13 mouse cellular contexts compared by ENCODE assay signal in the genomic region with DNA sequence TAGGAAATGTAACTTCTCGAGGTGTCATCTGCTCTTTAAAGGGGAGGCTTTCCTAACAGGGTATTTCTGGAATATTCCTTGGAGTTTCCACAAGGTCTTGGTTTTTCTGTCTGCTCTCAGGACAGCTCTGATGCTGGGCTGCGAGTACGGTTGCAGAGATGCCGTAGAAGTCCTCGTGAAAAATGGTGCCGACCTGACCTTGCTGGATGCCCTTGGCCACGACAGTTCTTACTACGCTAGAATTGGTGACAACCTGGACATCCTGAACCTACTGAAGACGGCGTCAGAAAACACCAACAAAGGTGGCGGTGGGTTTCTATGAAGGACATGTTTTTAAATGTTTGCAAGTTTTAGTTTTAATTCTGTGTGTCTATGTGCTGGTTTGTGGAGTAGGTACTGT. TPM values are rescaled to one million over a fixed set of nuclear protein-coding genes. Genes with fewer than 3 reads are reported as not detected.
DNase-seq lines count a peak whose midpoint lies in the region.
"Had no signal": no experiment of that assay in that cellular context is flagged by ENCODE, and none has a peak within 500 bp of the region (broad histone marks: within the 10 kb centered on the region; RNA-seq: fewer than 3 reads in every experiment).

No protein-coding gene starts in this region.

- DNase-seq in adrenal gland, adult (ENCODE audit: inconsistent age in 2 of 2, low spot score in 1 of 2), result peak; percentile 65 to 80
- DNase-seq in adrenal gland, adult 8-10 months, result no peak
- DNase-seq in adrenal gland, postnatal 10 days, result peak; percentile 42
- no peak for DNase-seq in adrenal gland, postnatal 4 days (ENCODE audit: low spot score in 2 of 2)
- DNase-seq in adrenal gland, postnatal 36 days, result peak; percentile 46 to 56
- DNase-seq: B cell, adult 2 months; cerebellum, adult 11 months; cerebellum, adult 18-20 months; cerebellum, adult 8-10 months; cerebellum, adult 9-11 months; cerebellum, postnatal 14 days; cerebellum, postnatal 36 days; embryo, embryonic 11 days had no signal

RNA-seq across cellular contexts. Expression of a gene that starts 59.9 kb away (rescaled TPM):
- 10 to 100 TPM; 37.5 to 62.0 (median 48.1) TPM for total RNA-seq in adrenal gland, adult 8-10 months (2022)
- 10 to 100 TPM; 40.7 to 51.1 TPM for total RNA-seq in adrenal gland, postnatal 10 days (2021)
- 10 to 100 TPM; 56.7 to 68.1 TPM for total RNA-seq in adrenal gland, postnatal 4 days (2021)
- 10 to 100 TPM; 38.0 to 53.3 TPM for total RNA-seq in adrenal gland, postnatal 36 days (2021)

Comparison
In these comparisons a context has a peak if more than half of its experiments do, and no peak if none do; other contexts are left out.
1. DNase-seq: peak in adrenal gland, adult (2 of 2), adrenal gland, postnatal 10 days (single experiment) and adrenal gland, postnatal 36 days (2 of 2); none in adrenal gland, adult 8-10 months (single experiment) and adrenal gland, postnatal 4 days (0 of 2).